Mouse (Mus musculus): ENCODE results near the gene Ush1g. TPM values are rescaled to one million over a fixed set of nuclear protein-coding genes. Genes with fewer than 3 reads are reported as not detected.

Ush1g gene
- total and polyA plus RNA-seq, 3 experiments = not detected

- H3K4me3 ChIP-seq (ENCODE audit: control insufficient read depth in 1 of 2, insufficient read depth in 1 of 2, low read depth in 2 of 2, low read length in 2 of 2) = no peak overlapping the region
- no peak overlapping the region for H3K9ac ChIP-seq (ENCODE audit: control insufficient read depth, low read depth, low read length, poor library complexity, severe bottlenecking)
- no peaks in the 10 kb centered on the region for H3K36me3 ChIP-seq (ENCODE audit: control insufficient read depth in 1 of 2, insufficient read depth in 2 of 2, low read length in 2 of 2)
- H3K4me1 ChIP-seq (ENCODE audit: control insufficient read depth in 1 of 2, insufficient read depth in 2 of 2, low read length in 2 of 2) = no peaks in the 10 kb centered on the region
- no peaks in the 10 kb centered on the region for H3K9me3 ChIP-seq (replicated peaks; ENCODE audit: insufficient read depth, low read length)
- no peaks in the 10 kb centered on the region for H3K27me3 ChIP-seq (ENCODE audit: control insufficient read depth in 1 of 2, insufficient read depth in 2 of 2, low read length in 2 of 2)
- no peaks in the 10 kb centered on the region for H3K79me2 ChIP-seq (ENCODE audit: control insufficient read depth, insufficient read depth, low read length, poor library complexity)
- no peak for DNase-seq (ENCODE audit: low read depth, low spot score)
- TF ChIP-seq KAT2A (conservative IDR thresholded peaks at IDR 0.05; ENCODE audit: low read depth, low read length) = no peak
- no peak overlapping the region for H3K27ac ChIP-seq (ENCODE audit: control insufficient read depth, low read depth, low read length)
Observed at GRCm38 (mm10) chr11:115291503-115291902, 30.3 kb downstream of the Ush1g start.

GRCm38 (mm10) chr11:115290919-115291318 is 30.9 kb downstream of the Ush1g start:
- no peaks in the 10 kb centered on the region for H3K27me3 ChIP-seq (ENCODE audit: control insufficient read depth in 1 of 2, insufficient read depth in 2 of 2, low read length in 2 of 2)
- no peaks in the 10 kb centered on the region for H3K79me2 ChIP-seq (ENCODE audit: control insufficient read depth, insufficient read depth, low read length, poor library complexity)
- no peaks in the 10 kb centered on the region for H3K36me3 ChIP-seq (ENCODE audit: control insufficient read depth in 1 of 2, insufficient read depth in 2 of 2, low read length in 2 of 2)
- no peak for TF ChIP-seq JUND (IDR thresholded peaks at IDR 0.05; ENCODE audit: low read depth, low read length)
- TF ChIP-seq UBTF (IDR thresholded peaks at IDR 0.05; ENCODE audit: borderline replicate concordance, insufficient read depth, low read depth, low read length) = no peak
- no peak for TF ChIP-seq ELF1 (IDR thresholded peaks at IDR 0.05; ENCODE audit: low read depth, low read length)
- TF ChIP-seq CHD1 (IDR thresholded peaks at IDR 0.05; ENCODE audit: low read depth, low read length) = no peak
- no peak overlapping the region for H3K4me3 ChIP-seq (ENCODE audit: control insufficient read depth in 1 of 2, insufficient read depth in 1 of 2, low read depth in 2 of 2, low read length in 2 of 2)
- DNase-seq (ENCODE audit: low read depth, low spot score) = no peak
- H3K27ac ChIP-seq (ENCODE audit: control insufficient read depth, low read depth, low read length) = no peak overlapping the region
- no peaks in the 10 kb centered on the region for H3K9me3 ChIP-seq (replicated peaks; ENCODE audit: insufficient read depth, low read length)
- H3K9ac ChIP-seq (ENCODE audit: control insufficient read depth, low read depth, low read length, poor library complexity, severe bottlenecking) = no peak overlapping the region
- H3K4me1 ChIP-seq (ENCODE audit: control insufficient read depth in 1 of 2, insufficient read depth in 2 of 2, low read length in 2 of 2) = no peaks in the 10 kb centered on the region

- Histone ChIP-seq H3K9ac (ENCODE audit: control insufficient read depth, low read depth, low read length, poor library complexity, severe bottlenecking) (no peak overlapping the region), H3K36me3 (ENCODE audit: control insufficient read depth in 1 of 2, insufficient read depth in 2 of 2, low read length in 2 of 2) (no peaks in the 10 kb centered on the region), H3K27me3 (ENCODE audit: control insufficient read depth in 1 of 2, insufficient read depth in 2 of 2, low read length in 2 of 2) (no peaks in the 10 kb centered on the region), H3K27ac (ENCODE audit: control insufficient read depth, low read depth, low read length) (no peak overlapping the region), H3K79me2 (ENCODE audit: control insufficient read depth, insufficient read depth, low read length, poor library complexity) (no peaks in the 10 kb centered on the region), H3K9me3 (replicated peaks; ENCODE audit: insufficient read depth, low read length) (no peaks in the 10 kb centered on the region), H3K4me3 (ENCODE audit: control insufficient read depth in 1 of 2, insufficient read depth in 1 of 2, low read depth in 2 of 2, low read length in 2 of 2) (no peak overlapping the region), H3K4me1 (ENCODE audit: control insufficient read depth in 1 of 2, insufficient read depth in 2 of 2, low read length in 2 of 2) (no peaks in the 10 kb centered on the region)
- TF ChIP-seq POLR2A (IDR thresholded peaks at IDR 0.05; ENCODE audit: control insufficient read depth in 1 of 2, insufficient read depth in 1 of 2, low read depth in 1 of 2, low read length in 2 of 2, poor library complexity in 1 of 2) (no peak), E2F4 (IDR thresholded peaks at IDR 0.05; ENCODE audit: borderline replicate concordance, low read depth, low read length) (no peak), USF1 (IDR thresholded peaks at IDR 0.05; ENCODE audit: low read depth, low read length) (no peak), MAZ (IDR thresholded peaks at IDR 0.05; ENCODE audit: low read depth, low read length) (no peak), SIN3A (IDR thresholded peaks at IDR 0.05; ENCODE audit: low read length) (no peak), JUND (IDR thresholded peaks at IDR 0.05; ENCODE audit: low read depth, low read length) (no peak), KAT2A (conservative IDR thresholded peaks at IDR 0.05; ENCODE audit: low read depth, low read length) (no peak), ZC3H11A (IDR thresholded peaks at IDR 0.05; ENCODE audit: low read depth, low read length) (no peak), BHLHE40 (IDR thresholded peaks at IDR 0.05; ENCODE audit: borderline replicate concordance, low read depth, low read length) (no peak), CTCF (IDR thresholded peaks at IDR 0.05 in 2 of 3, conservative IDR thresholded peaks at IDR 0.05 in 1 of 3; ENCODE audit: control insufficient read depth in 1 of 3, insufficient read depth in 1 of 3, low read depth in 2 of 3, low read length in 3 of 3, poor library complexity in 1 of 3, severe bottlenecking in 1 of 3) (no peak), ZMIZ1 (IDR thresholded peaks at IDR 0.05; ENCODE audit: low read depth, low read length) (no peak)
- no peak for DNase-seq (ENCODE audit: low read depth, low spot score)
Observed at GRCm38 (mm10) chr11:115290314-115290713, 31.5 kb downstream of the Ush1g start.

Measured in MEL (cell line).